ENCODE assay signal across 29 mouse cellular contexts in genomic region chr12:110891887-110892286, GRCm38 (mm10). TPM values are rescaled to one million over a fixed set of nuclear protein-coding genes. Genes with fewer than 3 reads are reported as not detected.
"Had no signal": no experiment of that assay in that cellular context is flagged by ENCODE, and none has a peak within 500 bp of the region (broad histone marks: within the 10 kb centered on the region; RNA-seq: fewer than 3 reads in every experiment).

No protein-coding gene starts in this region.

- H3K36me3 ChIP-seq: embryonic facial prominence, embryonic 12.5 days; embryonic facial prominence, embryonic 15.5 days had no signal

- H3K27ac ChIP-seq: embryonic facial prominence, embryonic 10.5 days; embryonic facial prominence, embryonic 12.5 days; embryonic facial prominence, embryonic 13.5 days; embryonic facial prominence, embryonic 15.5 days; forebrain, embryonic 10.5 days; forebrain, embryonic 12.5 days; forebrain, embryonic 13.5 days; forebrain, embryonic 15.5 days; gastrocnemius, adult 2 months had no signal

- H3K27me3 ChIP-seq: embryonic facial prominence, embryonic 12.5 days; embryonic facial prominence, embryonic 13.5 days; embryonic facial prominence, embryonic 15.5 days; forebrain, embryonic 12.5 days; forebrain, embryonic 13.5 days; forebrain, embryonic 15.5 days had no signal

- H3K4me3 ChIP-seq: embryonic facial prominence, embryonic 10.5 days; embryonic facial prominence, embryonic 12.5 days; embryonic facial prominence, embryonic 13.5 days; embryonic facial prominence, embryonic 15.5 days; erythroblast, embryonic 14.5 days; forebrain, embryonic 10.5 days; forebrain, embryonic 12.5 days; forebrain, embryonic 13.5 days; forebrain, embryonic 15.5 days; gastrocnemius, adult 2 months had no signal

- H3K9ac ChIP-seq: embryonic facial prominence, embryonic 12.5 days; embryonic facial prominence, embryonic 13.5 days; embryonic facial prominence, embryonic 15.5 days; forebrain, embryonic 12.5 days; forebrain, embryonic 13.5 days; forebrain, embryonic 15.5 days; forebrain, postnatal 0 days had no signal

- H3K4me2 ChIP-seq: embryonic facial prominence, embryonic 12.5 days; embryonic facial prominence, embryonic 13.5 days; embryonic facial prominence, embryonic 15.5 days; forebrain, embryonic 12.5 days; forebrain, embryonic 13.5 days; forebrain, embryonic 15.5 days had no signal

- H3K9me3 ChIP-seq: embryonic facial prominence, embryonic 10.5 days; embryonic facial prominence, embryonic 12.5 days; embryonic facial prominence, embryonic 13.5 days; embryonic facial prominence, embryonic 15.5 days; forebrain, embryonic 10.5 days; forebrain, embryonic 12.5 days; forebrain, embryonic 13.5 days; forebrain, embryonic 15.5 days had no signal

- DNase-seq: cerebellum, adult 18-20 months; cerebellum, adult 2 months; cerebellum, adult 8-10 months; cerebellum, adult 9-10 months; cerebellum, adult 9-11 months; cerebellum, postnatal 10 days; cerebellum, postnatal 14 days; cerebellum, postnatal 25 days; cerebellum, postnatal 36 days; embryo, embryonic 11 days; forebrain, postnatal 0 days; gastrocnemius, adult 2 months; gastrocnemius, postnatal 10 days; gastrocnemius, postnatal 14 days; gastrocnemius, postnatal 25 days; gastrocnemius, postnatal 36 days; heart, adult 11 months had no signal

- ATAC-seq: forebrain, embryonic 13.5 days; forebrain, embryonic 14.5 days; forebrain, embryonic 15.5 days; forebrain, embryonic 16.5 days; forebrain, postnatal 0 days had no signal

RNA-seq across cellular contexts. Expression of gene Mok, which starts 51.1 kb away (rescaled TPM):
- total RNA-seq: common myeloid progenitor, adult 5-6 weeks; gastrocnemius, postnatal 25 days had no signal
- polyA plus RNA-seq: erythroblast, embryonic 14.5 days had no signal
